Mouse (Mus musculus) erythroid progenitor cell, adult 5-6 weeks (primary cell): ENCODE measurements around the gene Zfyve21. TPM values are rescaled to one million over a fixed set of nuclear protein-coding genes. Genes with fewer than 3 reads are reported as not detected.

Source experiments
- total RNA-seq, 2 experiments: library from RNA; stranded (forward) in 1 of 2; stranded (reverse) in 1 of 2; fragments of 150-400 nt in 1 of 2; fragments of 186-747, 209-891 nt in 1 of 2; gene quantifications; 2 replicates each; pipeline versions ENCODE4 v1.2.3 to v1.2.4; 2015 to 2017; ENCODE audit warnings: low replicate concordance in 2 of 2

Zfyve21 gene
- total RNA-seq, 2 experiments from 2014 or later: 4.2 to 8.4 TPM

Other genes starting within 250 kb of the Zfyve21 start
- 200 and 221 TPM in 2 replicates for gene Mark3, start 239.6 kb upstream of the Zfyve21 start, total RNA-seq (2015; ENCODE audit: low replicate concordance)
- 177 and 202 TPM in 2 replicates for gene Mark3, start 239.6 kb upstream of the Zfyve21 start, total RNA-seq (2017; ENCODE audit: low replicate concordance)
- 2.5 and 9.4 TPM in 2 replicates for gene Ckb, start 141.8 kb upstream of the Zfyve21 start, total RNA-seq (2015; ENCODE audit: low replicate concordance)
- gene Ckb, start 141.8 kb upstream of the Zfyve21 start, total RNA-seq (2017; ENCODE audit: low replicate concordance): 5.2 and 10.0 TPM in 2 replicates
- gene Trmt61a, start 136.1 kb upstream of the Zfyve21 start, total RNA-seq (2015; ENCODE audit: low replicate concordance): 1.8 and 2.1 TPM in 2 replicates
- gene Trmt61a, start 136.1 kb upstream of the Zfyve21 start, total RNA-seq (2017; ENCODE audit: low replicate concordance): 0.39 and 2.3 TPM in 2 replicates
- gene Bag5, start 100.9 kb upstream of the Zfyve21 start, total RNA-seq (2015; ENCODE audit: low replicate concordance): 5.4 and 6.3 TPM in 2 replicates
- gene Bag5, start 100.9 kb upstream of the Zfyve21 start, total RNA-seq (2017; ENCODE audit: low replicate concordance): 1.2 and 8.1 TPM in 2 replicates
- 8.4 and 22.7 TPM in 2 replicates for gene Apopt1, start 100.9 kb upstream of the Zfyve21 start, total RNA-seq (2015; ENCODE audit: low replicate concordance)
- gene Apopt1, start 100.9 kb upstream of the Zfyve21 start, total RNA-seq (2017; ENCODE audit: low replicate concordance): 4.8 and 11.3 TPM in 2 replicates
- gene Klc1, start 55.3 kb upstream of the Zfyve21 start, total RNA-seq (2015; ENCODE audit: low replicate concordance): 18.0 and 31.7 TPM in 2 replicates
- 38.2 and 63.6 TPM in 2 replicates for gene Klc1, start 55.3 kb upstream of the Zfyve21 start, total RNA-seq (2017; ENCODE audit: low replicate concordance)
- gene Xrcc3, start 297 bp upstream of the Zfyve21 start, total RNA-seq (2015; ENCODE audit: low replicate concordance): 8.0 and 12.3 TPM in 2 replicates
- gene Xrcc3, start 297 bp upstream of the Zfyve21 start, total RNA-seq (2017; ENCODE audit: low replicate concordance): 5.3 and 28.4 TPM in 2 replicates
- 9.7 and 14.7 TPM in 2 replicates for gene Ppp1r13b, start 93.9 kb downstream of the Zfyve21 start, total RNA-seq (2015; ENCODE audit: low replicate concordance)
- gene Ppp1r13b, start 93.9 kb downstream of the Zfyve21 start, total RNA-seq (2017; ENCODE audit: low replicate concordance): 6.7 and 12.2 TPM in 2 replicates
- gene Atp5mpl, start 152.8 kb downstream of the Zfyve21 start, total RNA-seq (2015; ENCODE audit: low replicate concordance): 132 and 273 TPM in 2 replicates
- gene Atp5mpl, start 152.8 kb downstream of the Zfyve21 start, total RNA-seq (2017; ENCODE audit: low replicate concordance): 69.3 and 71.9 TPM in 2 replicates
- gene Tdrd9, start 157.4 kb downstream of the Zfyve21 start, total RNA-seq (2015; ENCODE audit: low replicate concordance): not detected in 2 replicates
- not detected in 2 replicates for gene Tdrd9, start 157.4 kb downstream of the Zfyve21 start, total RNA-seq (2017; ENCODE audit: low replicate concordance)
- gene Rd3l, start 167.1 kb downstream of the Zfyve21 start, total RNA-seq (2015; ENCODE audit: low replicate concordance): not detected in 2 replicates
- gene Rd3l, start 167.1 kb downstream of the Zfyve21 start, total RNA-seq (2017; ENCODE audit: low replicate concordance): not detected in 2 replicates